Mouse (Mus musculus) cerebral cortex, adult 2 months (tissue): Measurements from ENCODE around the gene Arid1b.

Source experiments
- WGBS: fragments of 180-500 bp; shearing (Covaris S2); methylation state at CpG from one replicate; pipeline ENCODE4 v1.1.7; 2018; 5-methylcytosine and 5-hydroxymethylcytosine counted together

The Arid1b gene

DNA sequence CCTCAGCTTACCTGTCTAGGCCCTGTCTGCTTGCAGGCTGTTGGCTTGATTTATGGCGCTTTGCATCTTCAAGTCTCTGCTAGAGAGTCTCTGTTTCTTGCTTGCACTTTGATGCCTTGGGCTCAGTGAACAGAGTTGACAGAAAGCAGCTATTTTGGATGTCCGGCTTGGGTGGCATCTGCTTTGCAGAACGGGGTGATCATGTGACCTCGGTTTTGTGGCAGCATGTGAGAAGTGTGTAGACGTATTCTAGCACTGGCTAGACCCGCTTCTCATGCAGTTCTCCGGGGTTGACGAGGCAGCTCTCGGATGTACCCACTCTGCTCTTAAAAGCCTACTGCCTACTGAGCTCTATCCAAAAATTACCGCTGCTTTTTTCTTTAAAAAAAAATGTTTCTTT is 22.9 kb downstream of the Arid1b start:
- 61% methylated on average over 10 of the region's 10 CpGs for WGBS

DNA sequence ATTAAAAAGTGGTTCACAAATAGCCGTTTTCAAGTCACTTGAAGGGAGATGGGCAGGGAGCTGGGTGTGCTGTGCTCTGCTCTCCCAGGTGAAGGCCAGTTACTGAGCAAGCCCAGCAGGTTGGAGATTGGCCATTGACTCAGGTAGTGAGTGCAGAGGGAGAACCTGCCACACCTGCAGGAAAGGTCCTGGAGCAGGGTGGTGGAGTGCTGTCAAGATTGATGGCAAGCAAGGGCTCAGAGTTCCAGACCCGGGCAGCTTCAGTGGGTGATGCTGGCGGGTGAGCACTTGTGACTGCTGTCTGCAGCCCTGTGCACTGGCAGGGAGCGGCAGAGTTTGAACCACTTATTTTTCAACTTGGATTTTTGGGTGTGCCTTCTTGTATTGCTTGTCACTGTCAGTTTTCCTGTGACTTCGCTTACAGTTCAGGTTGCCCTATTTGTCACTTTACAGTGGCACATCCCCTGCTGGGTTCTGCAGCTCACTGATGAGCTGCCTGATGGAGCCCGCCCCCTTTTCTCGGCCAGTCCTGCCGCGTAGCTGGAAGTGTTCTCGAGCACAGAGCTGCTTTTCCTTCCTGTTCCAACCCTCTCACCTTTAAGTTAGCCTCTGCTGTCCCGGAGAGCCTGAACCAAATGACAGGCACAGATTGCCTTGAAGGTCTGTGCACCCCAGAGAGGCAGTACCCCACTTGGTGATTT is 27.3 kb downstream of the Arid1b start:
- WGBS: 26% methylated on average over 11 of the region's 11 CpGs

DNA sequence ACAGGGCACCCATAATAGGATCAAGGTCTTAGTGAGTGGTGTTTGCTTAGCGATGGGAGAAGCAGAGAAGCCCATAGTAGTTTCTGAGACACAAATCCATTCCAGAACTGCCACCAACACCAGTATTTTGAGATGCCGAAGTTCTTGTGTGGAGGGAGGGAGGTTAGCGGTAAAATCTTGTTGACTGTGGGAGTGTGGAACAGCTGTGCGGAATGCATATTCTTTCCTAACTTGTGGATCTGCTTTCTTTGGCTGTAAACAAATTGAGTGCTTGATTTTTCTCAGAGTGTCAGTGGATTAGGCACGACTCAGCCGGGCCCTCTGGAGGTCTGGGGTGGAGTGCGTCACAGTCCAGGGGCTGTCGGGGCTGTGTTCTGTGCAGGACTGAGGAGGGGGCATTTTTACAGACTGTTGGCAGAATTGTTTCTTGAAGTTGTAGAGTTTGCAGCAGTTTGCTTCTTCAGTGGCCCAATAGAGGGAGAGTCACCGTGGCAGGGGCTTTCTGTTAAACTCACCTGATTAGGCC is 27.9 kb downstream of the Arid1b start:
- 40% methylated on average over 9 of the region's 9 CpGs for WGBS

GRCm38 (mm10) chr17:5023745-5024144 is 29.6 kb downstream of the Arid1b start:
- WGBS: 79% methylated on average over 10 of the region's 10 CpGs

GRCm38 (mm10) chr17:5025400-5025799 is 31.3 kb downstream of the Arid1b start:
- 89% methylated on average over 1 of the region's 1 CpGs for WGBS

- 62% methylated on average over 2 of the region's 2 CpGs for WGBS
These were observed 32.4 kb downstream of the Arid1b start for GRCm38 (mm10) chr17:5026578-5026977.

DNA sequence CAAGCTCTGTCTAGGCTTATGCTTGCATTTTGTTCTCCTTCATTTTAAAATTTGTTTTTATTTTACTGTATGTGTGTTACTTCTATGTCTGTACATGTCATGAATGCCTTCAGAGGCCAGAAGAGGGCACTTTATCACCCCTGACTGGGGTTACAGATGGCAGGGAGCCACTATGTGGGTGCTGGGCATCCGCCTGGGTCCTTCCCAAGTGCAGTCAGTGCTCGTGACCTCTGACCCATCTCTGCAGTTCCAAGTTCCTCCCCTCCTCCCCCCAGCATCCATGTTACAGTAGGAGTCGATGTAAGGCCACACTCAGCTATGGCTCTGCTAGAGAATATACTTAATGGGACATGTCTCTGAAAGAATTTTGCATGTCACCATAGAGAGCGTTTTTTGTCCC is 35.0 kb downstream of the Arid1b start:
- 92% methylated on average over 4 of the region's 4 CpGs for WGBS

DNA sequence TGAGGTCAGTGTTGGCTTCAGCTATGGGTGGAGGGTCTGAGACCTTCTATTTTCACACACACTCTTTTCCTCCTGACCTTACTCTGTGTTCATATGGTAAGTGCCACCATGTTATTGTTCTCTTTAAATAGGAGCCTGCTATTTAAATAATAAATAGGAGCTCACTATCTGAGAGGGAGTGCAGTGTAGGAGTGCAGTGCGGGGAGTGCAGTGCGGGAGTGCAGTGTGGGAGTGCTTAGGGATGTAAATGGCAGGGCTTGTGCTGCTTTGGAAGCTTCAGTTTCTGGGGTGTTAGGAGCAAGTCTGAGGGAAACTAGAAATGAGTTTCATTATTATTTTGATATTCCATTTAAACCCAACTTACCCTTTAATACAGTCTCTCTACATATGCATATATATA is 36.2 kb downstream of the Arid1b start:
- WGBS: 44% methylated on average over 2 of the region's 2 CpGs

DNA sequence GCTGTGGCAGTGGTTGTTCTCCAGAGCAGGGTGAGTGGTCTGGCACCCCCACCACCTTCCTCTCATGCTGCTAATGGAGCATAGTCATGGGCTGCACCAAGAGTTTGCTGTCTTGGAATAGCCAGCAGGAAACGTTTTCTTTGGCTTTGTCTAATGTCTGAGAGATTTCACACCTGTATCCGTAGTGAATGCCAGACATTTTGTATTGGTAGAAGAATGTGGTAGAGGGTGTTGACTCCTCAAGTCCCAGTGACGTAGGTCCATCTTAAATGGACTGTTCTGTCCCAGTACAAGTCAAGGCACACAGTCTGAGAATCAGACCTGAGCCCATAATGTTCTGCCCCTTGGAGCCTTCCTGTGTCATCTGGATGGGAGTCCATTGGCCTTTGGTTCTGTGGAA is 39.2 kb downstream of the Arid1b start:
- 59% methylated on average over 3 of the region's 3 CpGs for WGBS

DNA sequence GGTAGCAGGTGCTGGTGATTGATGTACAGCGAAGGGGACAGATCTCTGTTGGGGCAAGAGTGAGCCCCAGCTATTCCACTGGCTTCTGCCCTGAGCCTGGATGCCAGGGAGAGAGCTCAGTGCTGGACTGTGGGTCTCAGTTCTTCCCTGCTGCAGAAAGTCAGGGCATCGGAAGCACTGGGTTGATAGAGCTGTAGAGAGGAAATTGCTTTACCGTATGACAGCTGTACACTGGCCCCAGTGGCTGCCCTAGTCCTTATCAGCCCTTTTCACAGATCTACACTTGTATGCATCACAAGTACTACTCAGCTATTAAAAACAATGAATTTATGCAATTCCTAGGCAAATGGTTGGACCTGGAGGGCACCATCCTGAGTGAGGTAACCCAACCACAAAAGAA is 40.1 kb downstream of the Arid1b start:
- 94% methylated on average over 3 of the region's 3 CpGs for WGBS

GRCm38 (mm10) chr17:5036200-5036835 is 42.2 kb downstream of the Arid1b start:
- 56% methylated on average over 2 of the region's 2 CpGs for WGBS

GRCm38 (mm10) chr17:5037199-5037598 is 43.1 kb downstream of the Arid1b start:
- WGBS: 61% methylated on average over 8 of the region's 8 CpGs

GRCm38 (mm10) chr17:5039826-5040225 is 45.7 kb downstream of the Arid1b start:
- 90% methylated on average over 2 of the region's 2 CpGs for WGBS

- WGBS: 73% methylated on average over 7 of the region's 7 CpGs
These were observed 49.7 kb downstream of the Arid1b start for GRCm38 (mm10) chr17:5043871-5044270.

DNA sequence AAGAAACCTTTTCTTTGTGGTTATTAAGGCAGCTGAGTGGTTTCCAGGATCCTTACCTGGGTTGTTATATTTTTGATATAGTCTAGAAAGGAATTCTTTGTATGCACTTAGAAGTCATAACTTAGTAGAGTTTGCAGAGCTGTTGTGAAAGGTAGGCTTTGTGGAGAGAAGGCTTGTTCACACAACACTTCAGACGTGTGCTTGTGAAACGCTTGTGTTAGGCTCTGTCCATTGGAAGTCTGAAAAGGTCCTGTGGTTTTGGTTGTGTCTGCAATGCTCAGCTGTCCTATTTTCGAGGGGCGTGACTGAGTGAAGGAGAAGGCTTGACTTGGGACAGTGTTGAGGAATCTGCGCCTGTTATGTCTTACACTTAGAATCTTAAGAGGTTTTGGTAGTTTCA is 51.5 kb downstream of the Arid1b start:
- WGBS: 85% methylated on average over 5 of the region's 5 CpGs

DNA sequence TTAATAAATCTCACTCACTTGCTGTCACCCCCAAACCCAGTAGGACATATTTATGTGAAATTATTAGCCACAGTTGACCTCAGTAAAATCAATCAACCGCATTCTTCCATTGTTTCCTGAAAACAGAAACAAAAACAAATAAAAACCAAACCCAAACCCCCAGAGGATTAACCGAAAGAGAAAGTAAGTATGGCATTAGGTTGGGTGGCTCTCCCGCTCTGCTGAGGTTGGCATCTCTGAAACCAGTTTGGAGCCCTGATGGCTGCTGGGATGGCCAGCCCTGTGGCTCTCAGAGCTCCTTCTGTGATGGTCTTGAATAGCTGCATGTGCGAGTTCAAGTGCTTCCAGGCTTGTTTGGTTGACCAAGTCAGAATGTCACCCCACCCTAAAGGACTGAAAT is 53.2 kb downstream of the Arid1b start:
- WGBS: 83% methylated on average over 4 of the region's 4 CpGs

GRCm38 (mm10) chr17:5050266-5050665 is 56.1 kb downstream of the Arid1b start:
- 80% methylated on average over 8 of the region's 8 CpGs for WGBS

GRCm38 (mm10) chr17:5050970-5051530 is 56.9 kb downstream of the Arid1b start:
- WGBS: 67% methylated on average over 7 of the region's 7 CpGs

DNA sequence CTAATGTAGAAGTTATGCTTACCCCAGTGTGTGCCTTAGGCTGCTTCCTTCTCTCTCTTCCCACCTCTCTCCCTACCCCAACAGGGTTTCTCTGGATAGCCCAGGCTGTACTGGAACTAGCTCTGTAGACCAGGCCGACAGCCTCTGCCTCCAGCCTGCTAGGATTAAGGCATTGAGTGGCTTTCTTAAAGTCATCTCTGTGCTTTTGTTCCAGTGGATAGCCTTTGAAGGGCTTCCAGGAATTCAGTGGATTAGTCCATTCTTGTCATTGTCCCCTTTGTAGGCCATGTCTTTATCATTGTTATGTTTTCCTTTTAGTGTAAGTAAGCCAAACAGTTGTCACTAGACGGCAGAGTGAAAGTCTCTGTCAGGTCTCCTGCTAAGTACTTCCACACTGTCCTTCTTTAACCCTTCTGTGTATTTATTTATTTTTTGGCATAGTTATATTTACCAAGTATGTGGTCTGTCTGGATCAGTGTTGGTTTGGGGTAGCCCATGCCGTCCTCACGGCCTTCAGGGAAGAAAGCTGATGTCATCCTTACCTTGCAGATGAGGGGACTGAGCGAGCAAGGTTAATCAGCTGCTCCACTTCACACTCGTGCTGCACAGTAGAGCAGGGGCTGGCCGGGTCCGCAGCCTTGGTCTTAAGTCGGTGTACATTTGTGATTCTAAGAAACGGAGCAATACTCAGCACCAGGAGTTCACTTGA is 58.1 kb downstream of the Arid1b start:
- WGBS: 78% methylated on average over 10 of the region's 10 CpGs

DNA sequence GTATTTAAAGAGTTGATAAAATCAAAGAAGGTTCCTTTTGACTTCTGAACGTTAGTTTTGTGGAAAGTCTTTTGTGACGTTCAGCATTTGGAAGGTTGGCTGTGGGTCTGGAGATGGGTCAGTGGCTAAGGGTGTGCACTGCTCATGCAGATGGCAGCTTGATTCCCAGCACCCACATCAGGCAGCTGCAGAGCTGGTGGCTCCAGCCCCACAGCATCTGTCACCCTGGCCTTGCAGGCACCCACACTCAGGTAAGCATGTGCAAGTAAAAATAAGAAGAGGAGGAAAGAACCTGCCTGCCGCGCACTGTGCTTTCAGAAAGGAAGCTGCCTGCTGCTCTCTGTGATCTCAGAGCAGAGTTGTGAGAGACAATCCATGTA is 58.7 kb downstream of the Arid1b start:
- WGBS: 41% methylated on average over 4 of the region's 4 CpGs

DNA sequence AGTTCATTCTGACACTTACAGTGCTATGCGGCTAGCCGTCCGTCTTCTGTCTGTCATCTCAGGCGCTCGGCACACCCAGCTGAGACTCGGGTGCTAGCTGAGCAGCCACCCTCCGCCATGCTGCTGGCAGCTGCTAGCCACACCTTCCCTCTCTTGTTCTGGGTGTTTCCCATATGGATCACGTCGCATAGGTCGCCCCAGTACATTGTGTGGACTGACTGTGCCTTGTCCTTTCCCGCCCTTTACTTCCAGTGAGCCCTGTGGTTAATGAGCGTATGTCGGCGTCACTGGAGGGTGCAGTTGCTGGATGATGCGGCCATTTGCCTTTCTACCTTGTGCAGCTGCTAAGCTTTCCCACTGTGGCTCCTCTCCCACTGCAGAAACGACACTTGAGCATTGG is 59.1 kb downstream of the Arid1b start:
- 76% methylated on average over 16 of the region's 16 CpGs for WGBS

GRCm38 (mm10) chr17:5055412-5055811 is 61.3 kb downstream of the Arid1b start:
- 67% methylated on average over 6 of the region's 6 CpGs for WGBS
